Mouse (Mus musculus) splenic B cell, adult 2 months (primary cell): ENCODE data around the gene Mycbp.
"Not testable (repeated sequence)": the region's sequence is repeated elsewhere in the genome, so short reads cannot be mapped to it uniquely, and the experiment has no call there.

Experiments
- DNase-seq: peaks from one replicate; pipeline ENCODE4 v3.0.0-alpha.2; 2011; ENCODE audit warnings: low read depth, low spot score
- H3K27me3 ChIP-seq: 2 replicates; pipeline ENCODE4 v1.6.1; 2012; ENCODE audit warnings: mild to moderate bottlenecking, low read length, moderate library complexity, mixed read lengths; ENCODE audit not compliant: control insufficient read depth, poor library complexity, insufficient read depth, severe bottlenecking
- H3K36me3 ChIP-seq: 2 replicates; pipeline ENCODE4 v1.6.1; 2012; ENCODE audit warnings: mild to moderate bottlenecking, low read length, moderate library complexity, mixed read lengths; ENCODE audit not compliant: control insufficient read depth, poor library complexity, insufficient read depth, severe bottlenecking

The Mycbp gene

DNA sequence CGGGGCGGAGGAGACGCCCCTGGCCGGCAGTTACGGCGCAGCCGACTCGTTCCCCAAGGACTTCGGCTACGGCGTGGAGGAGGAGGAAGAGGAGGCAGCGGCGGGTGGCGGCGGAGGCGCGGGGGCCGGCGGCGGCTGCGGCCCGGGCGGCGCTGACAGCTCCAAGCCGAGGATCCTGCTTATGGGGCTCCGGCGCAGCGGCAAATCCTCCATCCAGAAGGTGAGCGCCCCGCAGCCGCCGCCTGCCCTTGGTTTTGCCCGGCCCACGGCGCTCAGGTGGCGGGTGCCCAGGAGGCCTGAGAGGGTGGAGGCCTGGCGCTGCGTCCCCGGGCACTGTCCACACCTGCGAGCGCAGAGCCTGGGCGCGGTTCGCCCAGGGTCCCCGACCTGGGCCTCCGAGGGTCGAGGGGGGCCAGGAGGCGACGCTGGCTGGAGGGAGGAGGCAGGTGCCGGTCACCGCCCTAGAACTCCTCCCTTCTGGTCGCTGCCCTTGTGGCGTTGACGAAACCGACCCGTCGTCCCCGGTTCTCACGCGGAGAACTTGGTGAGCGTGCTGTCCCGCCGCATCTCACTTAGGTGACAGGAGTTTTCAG, 13.0 kb downstream of the Mycbp start, which contains the start of gene 4930535I16Rik:
Gene 4930535I16Rik, minus strand, starts transcription at position 475 of the 593 bp plus-strand sequence.
- peak; percentile 62 for DNase-seq
- no peaks in the 10 kb centered on the region for H3K27me3 ChIP-seq
- H3K36me3 ChIP-seq: peaks cover 9% of the 10 kb centered on the region

DNA sequence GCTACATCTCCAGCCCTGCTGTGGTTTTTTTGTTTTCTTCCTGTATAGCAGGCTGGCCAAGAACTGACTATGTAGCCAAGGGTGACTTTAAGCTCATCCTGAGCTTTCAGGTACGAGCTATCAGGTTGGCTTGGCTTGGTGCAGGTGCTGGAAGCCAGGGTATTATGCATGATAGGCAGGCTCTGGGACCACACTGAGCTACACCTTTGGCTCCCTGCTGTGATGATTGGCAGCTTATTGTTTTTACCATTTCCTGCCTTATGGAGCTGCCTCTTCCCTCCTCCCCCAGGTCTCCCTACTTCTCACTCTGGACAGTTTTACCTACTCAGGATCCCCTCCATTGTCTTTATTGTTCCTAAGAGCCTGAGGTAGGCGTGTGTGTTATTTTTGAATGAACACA, 14.2 kb downstream of the Mycbp start:
- no peaks in the 10 kb centered on the region for H3K27me3 ChIP-seq
- no peak for DNase-seq

DNA sequence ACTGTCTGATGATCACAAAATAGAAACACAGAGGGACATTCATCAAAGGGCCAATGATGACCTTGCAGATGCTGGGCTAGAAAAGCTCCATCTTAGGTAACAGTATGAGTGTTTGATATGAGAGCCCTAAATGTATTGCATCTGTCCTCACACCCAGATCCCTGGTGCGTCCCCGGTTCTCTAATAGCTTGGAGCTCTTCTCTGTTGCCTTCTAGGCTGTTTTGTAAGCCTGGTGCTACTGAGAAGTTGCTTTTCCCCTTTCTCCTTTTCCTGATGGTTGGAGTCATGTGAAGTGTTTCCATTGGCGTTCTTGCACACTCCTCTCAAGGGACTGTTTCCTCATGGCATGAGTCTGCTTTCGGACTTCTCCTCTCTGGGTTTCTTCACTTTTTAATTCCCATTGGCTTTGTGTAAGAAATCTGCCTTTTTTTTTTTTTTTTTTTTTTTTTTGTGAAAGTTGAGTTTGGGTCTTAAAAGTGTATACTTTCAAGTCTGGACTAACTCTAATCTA, 16.5 kb downstream of the Mycbp start:
- Histone ChIP-seq H3K36me3 (peaks cover 15% of the 10 kb centered on the region), H3K27me3 (no peaks in the 10 kb centered on the region)
- no peak for DNase-seq

More for the DNA sequence above, 14.2 kb downstream of the Mycbp start:
- H3K36me3 ChIP-seq: peaks cover 10% of the 10 kb centered on the region

DNA sequence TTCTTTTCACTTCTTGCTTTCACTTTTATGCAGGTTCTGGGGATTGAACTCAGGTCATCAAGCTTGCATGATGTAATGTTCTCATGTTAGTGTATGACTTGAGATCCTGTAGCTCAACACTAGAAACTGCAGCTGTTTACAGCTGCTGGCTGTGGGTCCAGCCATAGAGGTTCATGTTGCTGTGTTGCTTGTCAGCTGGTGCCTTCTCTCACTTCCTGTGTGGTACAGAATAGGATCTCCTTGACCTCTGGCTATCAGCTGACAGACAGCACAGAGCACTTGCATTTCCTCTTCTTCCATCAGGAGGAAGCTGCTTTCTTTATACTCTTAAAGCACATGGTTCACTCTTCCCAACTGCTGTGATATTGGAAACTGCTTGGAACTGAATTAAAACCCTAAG, 23.3 kb downstream of the Mycbp start:
- peak; percentile 72 for DNase-seq
- no peaks in the 10 kb centered on the region for H3K27me3 ChIP-seq
- peaks cover 10% of the 10 kb centered on the region for H3K36me3 ChIP-seq

DNA sequence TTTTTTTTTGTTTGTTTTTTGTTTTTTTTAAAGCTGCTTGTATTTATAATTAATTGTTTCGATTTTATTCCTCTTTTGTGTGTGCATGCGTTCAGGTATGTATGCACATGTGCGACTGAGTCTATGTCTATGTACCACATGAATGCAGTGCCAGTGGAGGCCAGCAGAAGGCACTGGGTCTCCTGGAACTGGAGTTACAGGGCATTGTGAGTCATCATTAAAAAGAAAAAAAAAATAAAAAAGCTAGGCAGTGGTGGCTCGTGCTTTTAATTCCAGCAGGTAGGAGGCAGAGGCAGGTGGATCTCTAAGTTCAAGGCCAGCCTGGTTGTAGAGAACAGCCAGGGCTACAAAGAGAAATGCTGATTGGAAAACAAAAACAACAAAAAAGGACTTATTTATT, 25.4 kb downstream of the Mycbp start:
- H3K27me3 ChIP-seq: no peaks in the 10 kb centered on the region
- no peak for DNase-seq

DNA sequence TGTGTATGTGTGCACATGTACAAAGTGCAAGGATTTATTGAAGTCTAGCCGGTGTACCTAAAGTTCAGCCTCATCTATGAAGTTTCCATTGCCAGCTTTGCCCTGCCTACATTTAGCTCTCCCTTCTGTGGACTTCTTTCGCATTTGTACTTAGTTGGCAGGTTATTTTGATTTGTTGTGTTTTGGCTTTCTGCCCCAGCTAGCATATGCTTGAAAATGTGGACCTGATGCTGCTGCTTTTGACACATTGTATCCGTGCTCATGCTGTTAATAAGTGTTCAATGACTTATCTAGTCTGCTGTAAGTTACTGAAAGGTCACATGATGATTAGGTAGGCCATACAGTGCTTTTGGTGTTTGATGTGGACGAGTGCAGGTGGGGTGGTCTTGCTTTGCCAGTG, 29.7 kb downstream of the Mycbp start:
- DNase-seq: no peak
- H3K36me3 ChIP-seq: peaks cover 11% of the 10 kb centered on the region
- H3K27me3 ChIP-seq: no peaks in the 10 kb centered on the region

More for the DNA sequence above, 25.4 kb downstream of the Mycbp start:
- peaks cover 12% of the 10 kb centered on the region for H3K36me3 ChIP-seq

DNA sequence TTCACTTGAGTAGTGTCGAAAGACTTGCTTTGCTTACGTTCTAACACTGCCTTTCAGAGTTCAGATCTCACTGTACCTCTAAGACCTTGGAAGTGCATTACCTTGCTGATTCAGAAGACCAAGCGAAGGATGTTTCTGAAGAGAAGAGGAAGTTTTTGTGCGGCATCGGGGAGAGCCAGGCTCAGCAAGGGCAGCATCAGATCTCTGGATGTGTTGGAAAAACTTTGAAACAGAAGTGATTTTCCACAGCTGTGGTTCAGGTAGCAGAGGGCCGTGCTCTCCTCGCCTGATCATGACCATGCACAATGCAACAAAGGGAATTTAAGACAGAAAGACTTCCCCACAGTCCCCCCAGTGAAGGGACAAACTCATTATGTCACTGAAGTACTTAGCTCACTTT, 31.4 kb downstream of the Mycbp start:
- no peak for DNase-seq
- H3K36me3 ChIP-seq: peaks cover 8% of the 10 kb centered on the region
- no peaks in the 10 kb centered on the region for H3K27me3 ChIP-seq

DNA sequence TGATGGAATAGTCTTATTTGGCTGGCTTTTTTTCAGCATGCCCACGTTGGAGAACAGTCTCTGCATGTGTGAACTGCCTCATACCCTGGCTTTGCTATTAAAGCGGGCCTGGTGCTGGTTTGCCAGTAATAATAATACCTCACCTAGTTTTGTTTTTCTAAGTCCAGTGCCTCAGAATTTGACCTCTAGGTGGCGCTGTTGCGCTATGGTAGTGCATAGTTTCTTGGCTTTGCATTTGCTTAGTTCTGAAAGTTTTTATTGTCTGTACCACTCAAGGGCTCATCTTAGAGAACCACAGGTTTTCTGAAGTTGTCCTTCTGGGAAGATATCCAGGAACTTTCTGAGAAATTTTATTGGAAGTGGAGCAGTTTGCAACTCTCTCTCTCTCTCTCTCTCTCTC, 35.2 kb downstream of the Mycbp start:
- H3K36me3 ChIP-seq: peaks cover 3% of the 10 kb centered on the region; the same call in 1 of the 2 replicates
- H3K27me3 ChIP-seq: no peaks in the 10 kb centered on the region
- DNase-seq: peak; percentile 87

DNA sequence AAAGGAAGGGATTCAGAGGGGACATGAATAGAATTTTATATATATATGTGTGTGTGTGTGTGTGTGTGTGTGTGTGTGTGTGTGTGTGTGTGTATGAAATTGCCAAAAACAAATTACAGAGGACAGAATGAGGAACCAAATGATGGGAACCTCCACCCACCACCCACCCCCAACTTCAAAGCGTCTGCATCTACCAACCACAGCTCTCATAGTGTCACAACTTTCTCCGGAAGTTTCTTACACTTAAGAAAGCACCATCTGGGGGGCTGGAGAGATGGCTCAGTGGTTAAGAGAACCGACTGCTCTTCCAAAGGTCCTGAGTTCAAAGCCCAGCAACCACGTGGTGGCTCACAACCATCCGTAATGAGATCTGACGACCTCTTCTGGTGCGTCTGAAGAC, 36.2 kb downstream of the Mycbp start:
- not testable (repeated sequence) for H3K27me3 ChIP-seq, H3K36me3 ChIP-seq
- peak; percentile 59 for DNase-seq

DNA sequence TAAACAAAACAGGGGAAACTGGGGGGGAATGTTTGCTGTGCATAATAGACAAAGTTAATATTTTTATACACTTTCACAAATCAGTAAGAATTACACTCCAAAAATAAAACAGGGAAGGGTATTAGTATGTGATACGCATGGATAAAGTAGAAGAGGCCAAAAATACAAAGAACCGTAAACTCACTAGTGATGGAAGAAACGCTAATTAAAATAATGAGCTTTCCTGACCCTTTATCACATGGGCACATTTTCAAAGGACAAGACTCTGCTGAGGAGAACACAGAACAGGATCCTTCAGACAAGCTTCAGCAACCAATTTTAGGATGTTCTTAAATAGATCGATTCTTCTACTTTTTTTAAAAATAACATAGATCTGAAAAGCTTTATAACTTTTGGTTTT, 42.1 kb downstream of the Mycbp start:
- no peak for DNase-seq
- Histone ChIP-seq H3K36me3 (no peaks in the 10 kb centered on the region), H3K27me3 (no peaks in the 10 kb centered on the region)

DNA sequence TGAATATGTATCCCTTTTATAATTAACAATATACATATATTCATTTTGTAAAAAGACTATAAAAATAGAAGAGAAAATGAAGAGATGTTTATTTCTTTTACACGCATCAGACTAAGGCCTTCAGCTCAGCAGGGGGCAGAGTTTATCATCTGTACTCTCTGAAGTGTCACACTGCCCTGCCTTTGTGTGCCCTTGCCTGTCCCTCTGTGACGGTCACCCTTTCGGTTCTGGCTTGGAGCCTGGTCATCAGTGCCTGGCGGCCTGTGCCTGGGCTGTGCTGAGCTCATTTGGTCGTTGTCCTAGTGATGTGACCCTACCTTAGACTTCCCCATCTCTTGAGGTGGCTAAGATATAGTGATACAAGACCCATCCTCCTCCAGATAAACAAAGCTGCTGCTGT, 42.5 kb downstream of the Mycbp start:
- no peaks in the 10 kb centered on the region for H3K36me3 ChIP-seq
- DNase-seq: no peak
- H3K27me3 ChIP-seq: no peaks in the 10 kb centered on the region

DNA sequence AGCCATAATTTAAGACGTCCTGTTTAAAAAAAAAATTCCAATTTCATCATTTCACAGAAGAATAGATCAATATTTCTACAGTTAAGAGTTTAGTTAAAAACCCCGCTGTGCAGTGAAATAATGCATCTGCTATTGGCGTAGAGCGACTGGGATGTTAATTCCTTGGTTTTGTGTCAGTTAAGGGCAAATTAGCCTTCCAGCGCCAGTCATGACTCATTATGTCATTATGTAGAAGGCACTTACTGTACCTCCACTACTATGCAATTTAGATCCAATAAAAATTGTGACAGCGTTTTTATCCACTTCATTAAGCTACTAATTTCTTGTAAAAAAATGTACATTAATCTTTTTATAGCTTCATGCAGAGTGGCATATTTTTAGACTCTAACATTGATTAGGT, 44.3 kb downstream of the Mycbp start:
- Histone ChIP-seq H3K27me3 (no peaks in the 10 kb centered on the region), H3K36me3 (no peaks in the 10 kb centered on the region)
- DNase-seq: no peak

DNA sequence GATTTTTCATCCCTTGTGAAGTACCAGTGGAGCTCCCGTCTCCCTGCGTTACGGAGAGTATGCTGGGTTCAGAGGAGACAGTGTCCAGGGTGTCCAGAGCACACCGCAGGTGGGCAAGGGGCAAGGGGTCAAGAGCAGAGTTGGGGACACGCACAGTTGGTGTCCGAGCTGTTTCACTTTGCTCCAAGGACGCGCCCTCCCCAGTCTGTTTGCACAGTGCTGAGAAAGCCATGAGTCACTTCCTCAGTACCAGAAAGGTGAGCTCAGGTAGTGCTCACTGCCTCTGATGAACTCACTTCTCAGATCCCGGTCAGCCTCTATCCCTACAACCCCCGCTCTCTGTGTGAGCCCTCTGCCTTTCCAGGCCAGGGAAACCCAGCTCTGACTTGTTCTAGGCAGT, 45.0 kb downstream of the Mycbp start:
- DNase-seq: no peak
- no peaks in the 10 kb centered on the region for H3K36me3 ChIP-seq
- H3K27me3 ChIP-seq: no peaks in the 10 kb centered on the region

DNA sequence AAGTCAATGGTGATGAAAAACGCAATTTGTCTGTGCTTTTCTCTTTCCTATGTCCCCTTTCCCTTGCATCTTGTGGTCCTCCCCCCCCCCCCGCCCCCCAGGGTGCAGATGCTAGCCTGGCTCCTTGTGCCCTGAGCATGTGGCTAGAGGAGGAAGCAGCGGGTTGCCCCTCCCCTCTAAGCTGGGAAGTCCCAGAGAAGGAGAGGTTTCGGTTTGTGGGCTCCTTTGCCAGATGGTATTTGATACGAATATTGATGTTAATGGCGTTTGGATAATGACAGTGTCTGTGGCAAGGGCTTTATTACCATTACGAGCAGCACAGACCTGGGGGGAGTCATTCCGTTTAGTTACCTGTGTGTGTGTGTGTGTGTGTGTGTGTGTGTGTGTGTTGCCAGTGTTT, 47.4 kb downstream of the Mycbp start:
- Histone ChIP-seq H3K27me3 (no peaks in the 10 kb centered on the region), H3K36me3 (no peaks in the 10 kb centered on the region)
- DNase-seq: peak; percentile 40

DNA sequence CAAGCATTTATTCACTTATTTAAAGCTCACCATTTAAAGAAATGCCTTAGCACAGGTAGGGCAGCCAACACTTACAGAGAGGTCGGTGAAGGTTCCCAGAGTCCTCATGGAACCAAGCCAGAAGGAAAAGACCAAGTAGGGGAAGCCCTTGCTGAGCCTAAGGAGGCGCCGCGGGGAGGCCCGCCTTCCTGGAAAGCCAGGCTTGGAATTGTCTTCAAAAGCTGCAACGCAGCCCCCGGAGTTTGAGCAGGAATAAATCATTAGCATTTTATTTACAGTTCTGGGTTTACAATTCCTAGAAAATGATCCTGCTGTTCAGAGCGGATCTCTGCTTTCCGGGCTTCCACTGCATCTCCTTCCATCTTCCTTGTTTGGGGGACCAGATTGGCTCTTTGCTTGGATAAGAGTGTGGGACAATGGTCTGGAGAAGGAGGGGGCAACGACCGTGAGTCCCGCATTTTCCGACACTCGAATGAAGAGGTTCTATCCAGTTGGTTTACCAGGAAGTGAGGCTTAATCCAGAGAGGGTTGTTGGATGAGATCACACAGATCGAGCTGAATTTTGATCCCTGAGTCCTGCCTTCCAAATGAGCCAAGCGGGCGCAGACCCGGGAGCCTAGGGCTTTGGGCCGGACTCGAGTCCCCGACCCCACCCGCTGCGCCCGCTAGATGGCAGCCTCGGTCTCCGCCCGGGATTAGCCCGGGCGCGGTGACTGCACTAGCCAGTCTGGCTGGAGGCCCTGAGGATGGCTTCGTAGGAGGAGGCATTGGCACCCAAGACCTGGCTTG, 52.3 kb downstream of the Mycbp start:
- Histone ChIP-seq H3K27me3 (no peaks in the 10 kb centered on the region), H3K36me3 (no peaks in the 10 kb centered on the region)
- DNase-seq: peak; percentile 60
